In genomic region chr14:54528007-54528393, GRCm38 (mm10) we compare ENCODE assay signal across 8 mouse cellular contexts. TPM values are rescaled to one million over a fixed set of nuclear protein-coding genes. Genes with fewer than 3 reads are reported as not detected.
DNase-seq lines count a peak whose midpoint lies in the region; ATAC-seq and TF ChIP-seq lines count a peak whose summit lies in the region.

No protein-coding gene starts in this region.

- no peak for TF ChIP-seq CTCF in forebrain, postnatal 0 days (IDR thresholded peaks at IDR 0.05; ENCODE audit: low read depth)

- WGBS in heart, embryonic 12.5 days, result 22% methylated on average over 5 of the region's 5 CpGs
- WGBS in forebrain, postnatal 0 days, result 23% methylated on average over 5 of the region's 5 CpGs
- WGBS in midbrain, embryonic 12.5 days, result 21% methylated on average over 5 of the region's 5 CpGs

- no peak for DNase-seq in heart, adult 18-20 months
- no peak for DNase-seq in forebrain, postnatal 0 days
- no peak for DNase-seq in spleen, postnatal 14 days (ENCODE audit: low spot score in 2 of 2)
- no peak for DNase-seq in lung, postnatal 14 days

- H3K4me3 ChIP-seq in heart, embryonic 12.5 days, result no peak overlapping the region
- H3K4me3 ChIP-seq in brown adipose tissue, adult 24 weeks (ENCODE audit: insufficient read depth, low read depth, low read length), result peak overlapping the region; percentile 31; the same call in 1 of the 2 replicates
- no peak overlapping the region for H3K4me3 ChIP-seq in forebrain, postnatal 0 days (ENCODE audit: low read depth, low read length)
- H3K4me3 ChIP-seq in midbrain, embryonic 12.5 days, result no peak overlapping the region

- no peak overlapping the region for H3K9ac ChIP-seq in heart, embryonic 12.5 days
- H3K9ac ChIP-seq in forebrain, postnatal 0 days, result no peak overlapping the region
- H3K9ac ChIP-seq in midbrain, embryonic 12.5 days (replicated peaks), result peak overlapping the region; percentile 58; the same call in 1 of the 2 replicates

- H3K36me3 ChIP-seq in heart, embryonic 12.5 days, result no peaks in the 10 kb centered on the region
- H3K36me3 ChIP-seq in forebrain, postnatal 0 days (ENCODE audit: insufficient read depth), result no peaks in the 10 kb centered on the region
- H3K36me3 ChIP-seq in midbrain, embryonic 12.5 days, result no peaks in the 10 kb centered on the region

- peaks cover 16% of the 10 kb centered on the region for H3K4me1 ChIP-seq in heart, embryonic 12.5 days (replicated peaks)
- H3K4me1 ChIP-seq in brown adipose tissue, adult 24 weeks (ENCODE audit: control insufficient read depth, insufficient read depth, insufficient read length, low read length), result no peaks in the 10 kb centered on the region
- H3K4me1 ChIP-seq in forebrain, postnatal 0 days (ENCODE audit: insufficient read depth), result peaks cover 4% of the 10 kb centered on the region; the same call in 1 of the 2 replicates
- peaks cover 14% of the 10 kb centered on the region for H3K4me1 ChIP-seq in midbrain, embryonic 12.5 days

- H3K9me3 ChIP-seq in heart, embryonic 12.5 days (replicated peaks), result no peaks in the 10 kb centered on the region
- no peaks in the 10 kb centered on the region for H3K9me3 ChIP-seq in forebrain, postnatal 0 days (ENCODE audit: low read length)
- no peaks in the 10 kb centered on the region for H3K9me3 ChIP-seq in midbrain, embryonic 12.5 days

- no peaks in the 10 kb centered on the region for H3K27me3 ChIP-seq in heart, embryonic 12.5 days (replicated peaks)
- no peaks in the 10 kb centered on the region for H3K27me3 ChIP-seq in forebrain, postnatal 0 days (ENCODE audit: insufficient read depth, low read length)
- H3K27me3 ChIP-seq in midbrain, embryonic 12.5 days, result no peaks in the 10 kb centered on the region

- H3K27ac ChIP-seq in heart, embryonic 12.5 days (ENCODE audit: poor library complexity, severe bottlenecking), result 0 out of 2 replicates have a peak overlapping the region, but pooled peaks have one; percentile 14
- no peak overlapping the region for H3K27ac ChIP-seq in brown adipose tissue, adult 24 weeks (replicated peaks; ENCODE audit: low read depth, low read length)
- peak overlapping the region; percentile 60 for H3K27ac ChIP-seq in forebrain, postnatal 0 days (ENCODE audit: low read depth, low read length)
- H3K27ac ChIP-seq in midbrain, embryonic 12.5 days (replicated peaks), result peak overlapping the region; percentile 77

- peak overlapping the region; percentile 87 for H3K4me2 ChIP-seq in heart, embryonic 12.5 days
- peak overlapping the region; percentile 77 for H3K4me2 ChIP-seq in forebrain, postnatal 0 days (ENCODE audit: low read depth)
- peak overlapping the region; percentile 59 for H3K4me2 ChIP-seq in midbrain, embryonic 12.5 days (replicated peaks)

- ATAC-seq in heart, embryonic 12.5 days (ENCODE audit: insufficient number of reproducible peaks, low FRiP score), result no peak
- ATAC-seq in forebrain, postnatal 0 days, result peak; percentile 14
- 0 out of 2 replicates have a peak, but pooled peaks have one; percentile 4 for ATAC-seq in midbrain, embryonic 12.5 days (ENCODE audit: low FRiP score, low read depth)
- ATAC-seq in megakaryocyte progenitor cell, adult 5-6 weeks (replicated peaks; ENCODE audit: poor library complexity), result no peak

RNA-seq across cellular contexts. Expression of gene Prmt5, which starts 10.7 kb away (rescaled TPM):
- 63.5 and 65.0 TPM in 2 replicates for polyA plus RNA-seq in heart, embryonic 12.5 days (2016; fragmentation: Nextera tagmentation; extraction: Ambion mirVana)
- 10 to 100 TPM; 32.2 to 33.2 TPM for total RNA-seq in heart, adult 18-20 months (2021)
- 20.4 and 25.8 TPM in 2 replicates for polyA plus RNA-seq in brown adipose tissue, adult 24 weeks (2012; ENCODE audit: insufficient read depth, insufficient read length, missing spikeins)
- total RNA-seq in forebrain, postnatal 0 days (2014; rRNA removed), result 85.4 and 87.1 TPM in 2 replicates
- polyA plus RNA-seq in forebrain, postnatal 0 days (2015; fragmentation: Nextera tagmentation; extraction: Ambion mirVana), result 87.0 and 100 TPM in 2 replicates
- 117 and 119 TPM in 2 replicates for polyA plus RNA-seq in midbrain, embryonic 12.5 days (2016; fragmentation: Nextera tagmentation; extraction: Ambion mirVana)
- 57.3 and 76.3 TPM in 2 replicates for total RNA-seq in megakaryocyte progenitor cell, adult 5-6 weeks (2015)
- 62.1 and 66.6 TPM in 2 replicates for total RNA-seq in megakaryocyte progenitor cell, adult 5-6 weeks (2017)

RNA-seq across cellular contexts. Expression of gene Haus4, which starts 26.4 kb away (rescaled TPM):
- 38.0 and 46.3 TPM in 2 replicates for polyA plus RNA-seq in heart, embryonic 12.5 days (2016; fragmentation: Nextera tagmentation; extraction: Ambion mirVana)
- total RNA-seq in heart, adult 18-20 months (2021), result 1 to 10 TPM; 2.6 to 2.8 TPM
- polyA plus RNA-seq in brown adipose tissue, adult 24 weeks (2012; ENCODE audit: insufficient read depth, insufficient read length, missing spikeins), result 4.1 and 6.8 TPM in 2 replicates
- 21.3 and 23.1 TPM in 2 replicates for total RNA-seq in forebrain, postnatal 0 days (2014; rRNA removed)
- 17.9 and 19.5 TPM in 2 replicates for polyA plus RNA-seq in forebrain, postnatal 0 days (2015; fragmentation: Nextera tagmentation; extraction: Ambion mirVana)
- 32.4 and 35.0 TPM in 2 replicates for polyA plus RNA-seq in midbrain, embryonic 12.5 days (2016; fragmentation: Nextera tagmentation; extraction: Ambion mirVana)
- 62.1 and 62.7 TPM in 2 replicates for total RNA-seq in megakaryocyte progenitor cell, adult 5-6 weeks (2015)
- 90.7 and 94.0 TPM in 2 replicates for total RNA-seq in megakaryocyte progenitor cell, adult 5-6 weeks (2017)

RNA-seq across cellular contexts. Expression of gene Ajuba, which starts 49.4 kb away (rescaled TPM):
- polyA plus RNA-seq in heart, embryonic 12.5 days (2016; fragmentation: Nextera tagmentation; extraction: Ambion mirVana), result 39.5 and 40.7 TPM in 2 replicates
- 1 to 10 TPM; 3.7 to 3.9 TPM for total RNA-seq in heart, adult 18-20 months (2021)
- 3.1 and 5.6 TPM in 2 replicates for polyA plus RNA-seq in brown adipose tissue, adult 24 weeks (2012; ENCODE audit: insufficient read depth, insufficient read length, missing spikeins)
- 4.4 and 6.6 TPM in 2 replicates for total RNA-seq in forebrain, postnatal 0 days (2014; rRNA removed)
- polyA plus RNA-seq in forebrain, postnatal 0 days (2015; fragmentation: Nextera tagmentation; extraction: Ambion mirVana), result 4.4 and 4.5 TPM in 2 replicates
- polyA plus RNA-seq in midbrain, embryonic 12.5 days (2016; fragmentation: Nextera tagmentation; extraction: Ambion mirVana), result 41.6 and 46.6 TPM in 2 replicates
- 1.2 and 2.1 TPM in 2 replicates for total RNA-seq in megakaryocyte progenitor cell, adult 5-6 weeks (2015)
- total RNA-seq in megakaryocyte progenitor cell, adult 5-6 weeks (2017), result 0.29 and 1.2 TPM in 2 replicates

RNA-seq across cellular contexts. Expression of gene Rem2, which starts 52.1 kb away (rescaled TPM):
- polyA plus RNA-seq in heart, embryonic 12.5 days (2016; fragmentation: Nextera tagmentation; extraction: Ambion mirVana), result 1.9 and 2.4 TPM in 2 replicates
- not detected for total RNA-seq in heart, adult 18-20 months (2021)
- polyA plus RNA-seq in brown adipose tissue, adult 24 weeks (2012; ENCODE audit: insufficient read depth, insufficient read length, missing spikeins), result not detected in 2 replicates
- total RNA-seq in forebrain, postnatal 0 days (2014; rRNA removed), result 25.5 and 31.0 TPM in 2 replicates
- 22.5 and 28.0 TPM in 2 replicates for polyA plus RNA-seq in forebrain, postnatal 0 days (2015; fragmentation: Nextera tagmentation; extraction: Ambion mirVana)
- polyA plus RNA-seq in midbrain, embryonic 12.5 days (2016; fragmentation: Nextera tagmentation; extraction: Ambion mirVana), result 42.6 and 44.9 TPM in 2 replicates
- total RNA-seq in megakaryocyte progenitor cell, adult 5-6 weeks (2015), result 0.29 and 0.62 TPM in 2 replicates
- total RNA-seq in megakaryocyte progenitor cell, adult 5-6 weeks (2017), result 2.2 TPM in 1 of 2 replicates, not detected in the other

Comparison
In these comparisons a context has a peak if more than half of its experiments do, and no peak if none do; other contexts are left out.
1. ATAC-seq: peak in forebrain, postnatal 0 days (single experiment) and midbrain, embryonic 12.5 days (single experiment); none in heart, embryonic 12.5 days (single experiment) and megakaryocyte progenitor cell, adult 5-6 weeks (single experiment).
2. Peak in every context shown above with its lines, with median percentiles within 50 percentile points of each other: H3K4me2 ChIP-seq.